Mouse (Mus musculus): Measurements from ENCODE around the gene Tcaim.

DNA sequence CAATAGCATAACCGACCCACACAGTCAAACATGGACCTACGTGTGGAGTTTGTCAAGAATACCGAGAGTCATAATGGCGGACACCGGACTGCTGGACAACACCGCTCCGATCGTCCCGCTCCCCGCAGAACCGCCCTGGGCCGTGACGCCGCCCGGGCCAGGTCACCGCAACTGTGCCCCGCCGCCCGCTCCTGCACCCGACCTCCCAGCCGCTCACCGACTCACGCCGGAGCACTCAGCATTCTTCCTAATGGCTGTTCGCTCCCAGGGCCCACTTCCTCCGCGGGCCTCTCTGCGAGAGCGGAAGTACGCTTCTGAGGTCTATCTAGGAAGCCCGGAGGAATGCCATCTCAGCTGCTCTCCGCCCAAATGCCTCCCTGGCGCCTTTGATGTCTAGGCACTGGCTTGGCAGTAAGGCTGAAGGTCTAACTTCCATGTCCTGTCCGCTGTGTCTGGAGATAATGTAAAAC lies 60.4 kb downstream of the Tcaim start, which contains the start of gene Zfp445:
- TF ChIP-seq MYC (IDR thresholded peaks at IDR 0.05; ENCODE audit: low read depth, low read length) (no peak), CTCF (IDR thresholded peaks at IDR 0.05 in 2 of 3, conservative IDR thresholded peaks at IDR 0.05 in 1 of 3; ENCODE audit: control insufficient read depth in 1 of 3, insufficient read depth in 1 of 3, low read depth in 2 of 3, low read length in 3 of 3, poor library complexity in 1 of 3, severe bottlenecking in 1 of 3) (no peak), MXI1 (IDR thresholded peaks at IDR 0.05; ENCODE audit: low read depth, low read length) (peak; percentile 63; the same call in 1 of the 2 replicates), GABPA (IDR thresholded peaks at IDR 0.05; ENCODE audit: low read depth, low read length) (peak; percentile 35; the same call in 1 of the 2 replicates)
